Mouse (Mus musculus) kidney, postnatal 25 days (tissue): ENCODE results near the gene Magee2.
"Not testable (repeated sequence)": the region's sequence is repeated elsewhere in the genome, so short reads cannot be mapped to it uniquely, and the experiment has no call there.

ENCODE experiments used
- DNase-seq, 2 experiments: peaks; one replicate each; pipeline ENCODE4 v3.0.0; 2021; ENCODE audit warnings: mixed read lengths in 2 of 2

Gene Magee2

GRCm38 (mm10) chrX:104856751-104857341, at the start of gene Magee2:
Gene Magee2 (minus strand): TSS chrX:104857267.
- peak in 1 of 2 experiments; percentile 9 for DNase-seq

DNA sequence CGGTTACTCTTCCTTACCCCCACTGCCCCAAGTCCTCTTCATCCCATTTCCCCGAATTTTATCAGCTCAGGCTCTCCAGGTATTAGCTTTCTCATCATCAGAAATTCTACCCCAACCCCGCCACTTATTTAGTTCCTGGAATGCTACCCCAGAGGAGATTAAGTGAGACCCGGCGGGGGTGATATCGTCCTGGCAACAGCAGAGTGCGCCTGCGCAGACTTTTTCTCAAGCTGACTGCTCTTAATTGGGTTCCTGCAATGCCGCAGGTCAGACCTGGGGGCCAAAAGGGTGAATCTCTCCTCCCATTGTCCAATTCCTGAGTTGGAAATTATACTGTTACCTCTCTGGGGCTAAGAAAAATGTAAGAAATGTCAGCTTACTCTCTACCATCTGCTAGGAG, 3.5 kb downstream of the Magee2 start:
- no peak for DNase-seq

DNA sequence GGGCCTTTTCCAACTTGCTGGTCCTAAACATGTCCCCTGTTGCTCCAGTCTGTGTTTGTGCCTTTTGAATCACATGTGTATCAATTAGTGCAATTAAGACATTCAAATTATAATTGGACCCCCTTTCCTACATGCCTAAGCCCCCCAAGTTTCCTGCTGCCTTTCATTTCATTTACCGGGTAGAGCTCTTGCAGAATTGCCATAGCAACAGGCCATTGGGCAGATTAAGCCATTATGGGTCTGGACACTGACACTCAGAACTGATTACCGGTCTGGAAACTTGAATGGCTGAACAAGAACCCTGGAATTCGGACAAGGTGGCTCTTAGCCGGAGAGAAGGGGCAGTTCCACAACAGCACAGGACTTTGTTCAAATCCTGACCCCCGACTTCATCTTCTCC, 39.5 kb downstream of the Magee2 start:
- DNase-seq: not testable (repeated sequence)

DNA sequence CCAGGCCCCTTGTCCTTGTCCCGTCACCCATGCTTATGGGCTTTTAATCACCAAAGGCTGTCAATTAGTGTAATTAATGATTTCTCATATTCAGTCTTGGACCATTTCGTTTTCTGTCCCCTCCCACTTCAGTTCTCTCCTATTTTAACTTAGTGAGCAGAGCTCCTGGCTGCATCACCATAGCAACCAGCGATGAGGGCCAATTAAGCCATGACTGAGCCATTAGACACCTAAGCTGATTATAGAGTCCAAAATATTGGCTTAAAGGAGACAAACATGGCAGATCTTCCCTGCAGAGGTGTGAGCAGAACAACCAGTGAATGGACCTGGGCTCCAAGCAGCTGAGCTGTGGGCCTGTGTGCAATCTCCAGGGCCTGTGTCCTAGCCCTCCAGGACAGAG, 40.1 kb downstream of the Magee2 start:
- not testable (repeated sequence) for DNase-seq

- not testable (repeated sequence) for DNase-seq
Measured at GRCm38 (mm10) chrX:104813704-104814103, 43.4 kb downstream of the Magee2 start.
